Mouse (Mus musculus) midbrain, embryonic 11.5 days (tissue): ENCODE measurements around the gene Cc2d1a. TPM values are rescaled to one million over a fixed set of nuclear protein-coding genes. Genes with fewer than 3 reads are reported as not detected.
A peak's percentile ranks its signal among the peaks of the same experiment; 100 is the strongest.

Experiments used
- ATAC-seq: fragments of 200-750 bp; cut with Nextera tagmentation; 2 replicates; pipeline ENCODE4 v1.8.0; 2017; ENCODE audit warnings: moderate TSS enrichment, moderate library complexity; ENCODE audit not compliant: low FRiP score
- DNase-seq: peaks from one replicate; pipeline ENCODE4 v3.0.0; 2015; ENCODE audit warnings: low spot score; ENCODE audit errors: missing footprints
- H3K27ac ChIP-seq: fragments of 300-500 bp; sonication (generic); 2 replicates; pipeline ENCODE4 v1.5.1; 2014; ENCODE audit warnings: low read depth, low read length
- H3K27me3 ChIP-seq: fragments of 300-500 bp; sonication (generic); 2 replicates; pipeline ENCODE4 v1.6.1; 2014; ENCODE audit warnings: mild to moderate bottlenecking, low read length, moderate library complexity, mixed read lengths; ENCODE audit not compliant: control insufficient read depth, insufficient read depth
- H3K36me3 ChIP-seq: fragments of 300-500 bp; sonication (generic); 2 replicates; pipeline ENCODE4 v1.6.1; 2014; ENCODE audit warnings: mild to moderate bottlenecking, low read length, moderate library complexity, mixed read lengths; ENCODE audit not compliant: control insufficient read depth, insufficient read depth
- H3K4me1 ChIP-seq: fragments of 300-500 bp; sonication (generic); 2 replicates; pipeline ENCODE4 v1.6.1; 2014; ENCODE audit warnings: low read length; ENCODE audit not compliant: control insufficient read depth, insufficient read depth
- H3K4me2 ChIP-seq: fragments of 300-500 bp; sonication (generic); 2 replicates; pipeline ENCODE4 v1.6.1; 2014; ENCODE audit warnings: mild to moderate bottlenecking, moderate library complexity
- H3K4me3 ChIP-seq: fragments of 300-500 bp; sonication (generic); 2 replicates; pipeline ENCODE4 v1.5.1; 2014; ENCODE audit warnings: low read depth, low read length
- H3K9ac ChIP-seq: fragments of 300-500 bp; sonication (generic); 2 replicates; pipeline ENCODE4 v1.6.1; 2014; ENCODE audit warnings: low read length
- H3K9me3 ChIP-seq: fragments of 300-500 bp; sonication (generic); 2 replicates; pipeline ENCODE4 v1.6.1; 2016; ENCODE audit warnings: low read length; ENCODE audit not compliant: control insufficient read depth
- WGBS: fragments of 180-500 bp; shearing (Covaris S2); extraction: QIAGEN DNeasy Blood & Tissue Kit; methylation state at CpG from one replicate; pipeline ENCODE4 v1.1.7; 2014; 5-methylcytosine and 5-hydroxymethylcytosine counted together
- microRNA counts: library from miRNA; unstranded; fragments of <30 nt; microRNA quantifications from one replicate; lab custom pipeline; 2015
- microRNA-seq: library from miRNA; unstranded; fragments of <30 nt; microRNA quantifications from one replicate; pipeline ENCODE4, GENCODE M21; 2017
- polyA plus RNA-seq: library from polyadenylated mRNA; unstranded; fragments of >200 nt; fragmentation: Nextera tagmentation; extraction: Ambion mirVana; gene quantifications from 2 replicates; pipeline ENCODE4 v1.2.1, GENCODE M21; 2014

Gene Cc2d1a
- polyA plus RNA-seq, 1 experiment from 2014 or later, result 8.9 TPM

DNA sequence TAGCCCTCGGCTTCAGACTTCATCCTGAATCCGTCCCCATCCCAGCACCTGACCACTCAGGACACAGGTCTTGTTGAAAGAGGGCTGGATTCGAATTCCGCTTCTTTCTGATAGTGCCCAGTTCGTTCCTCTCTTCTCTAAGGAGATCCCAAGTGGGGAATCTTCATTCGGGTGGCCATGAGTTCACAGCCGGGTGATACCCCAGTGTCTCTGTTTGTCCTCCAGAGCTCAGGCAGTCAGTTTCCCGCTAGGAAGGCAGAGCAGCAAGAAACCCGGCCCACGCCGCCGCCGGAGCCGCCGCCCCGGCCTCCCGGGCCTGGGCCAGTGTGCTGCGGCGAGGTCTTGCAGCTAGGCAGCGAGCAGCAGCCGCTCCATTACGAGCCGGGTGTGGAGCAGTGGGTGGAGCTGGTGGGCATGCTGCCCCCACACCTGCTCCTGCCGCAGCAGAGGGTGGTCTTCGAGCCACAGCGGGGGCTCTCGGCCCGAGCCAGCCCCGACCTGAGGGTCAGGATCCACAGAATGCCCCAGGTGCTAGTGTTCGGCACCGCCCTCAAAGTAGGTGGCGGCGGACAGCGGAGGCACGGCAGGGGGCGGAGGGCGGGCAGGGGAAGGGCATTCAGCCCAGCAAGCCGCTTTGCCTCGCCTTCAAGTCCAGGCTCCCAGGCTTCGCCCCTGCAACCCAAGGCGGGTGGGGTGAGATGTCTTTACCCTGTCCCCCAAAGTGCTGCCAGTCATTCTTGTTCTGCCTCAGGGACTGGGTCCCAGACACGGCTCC is 63.2 kb downstream of the Cc2d1a start:
- Histone ChIP-seq H3K4me3 (no peak overlapping the region), H3K27me3 (no peaks in the 10 kb centered on the region), H3K36me3 (peaks cover 13% of the 10 kb centered on the region; the same call in 1 of the 2 replicates), H3K27ac (no peak overlapping the region), H3K9me3 (no peaks in the 10 kb centered on the region), H3K4me1 (peaks cover 16% of the 10 kb centered on the region), H3K9ac (no peak overlapping the region; the same call in 1 of the 2 replicates), H3K4me2 (0 out of 2 replicates have a peak overlapping the region, but pooled peaks have one; percentile 1)
- 29% methylated on average over 41 of the region's 42 CpGs for WGBS
- ATAC-seq, result peak; percentile 38; the same call in 1 of the 2 replicates
- DNase-seq, result peak; percentile 91

GRCm38 (mm10) chr8:84083829-84084241 is 63.9 kb downstream of the Cc2d1a start:
- WGBS, result 19% methylated on average over 8 of the region's 8 CpGs
- peaks cover 13% of the 10 kb centered on the region; the same call in 1 of the 2 replicates for H3K36me3 ChIP-seq
- DNase-seq (peak; percentile 89), ATAC-seq (peak; percentile 71)
- H3K4me2 ChIP-seq, result no peak overlapping the region
- H3K9me3 ChIP-seq, result no peaks in the 10 kb centered on the region
- H3K9ac ChIP-seq, result no peak overlapping the region
- peaks cover 16% of the 10 kb centered on the region for H3K4me1 ChIP-seq
- no peaks in the 10 kb centered on the region for H3K27me3 ChIP-seq
- no peak overlapping the region for H3K4me3 ChIP-seq
- H3K27ac ChIP-seq, result no peak overlapping the region

MicroRNA genes within 50 kb of the gene (microRNA counts, 519-probe panel; counts per million panel counts)
- 1,211 counts per million, percentile 1 among the panel's probes with 10 or more counts for microRNA mmu-miR-181c (lab: Ali Mortazavi, UCI)
- 3,707 counts per million, percentile 25 among the panel's probes with 10 or more counts for microRNA mmu-miR-709 (lab: Ali Mortazavi, UCI)

Small RNA genes within 50 kb of the gene (microRNA-seq; reads per million reads assigned to microRNA genes)
- gene Gm25110 (not detected), gene Mir181c (11,150 reads per million, percentile 96 among the genes with 10 or more reads in this experiment), gene Mir181d (8,228 reads per million, percentile 93 among the genes with 10 or more reads in this experiment), gene Mir709 (not detected)

Other genes starting within 250 kb of the Cc2d1a start
- gene Adgrl1, start 247.8 kb downstream of the Cc2d1a start, polyA plus RNA-seq, result 13.7 and 16.4 TPM in 2 replicates
- 0.61 and 0.81 TPM in 2 replicates for gene Gm10644, start 192.7 kb downstream of the Cc2d1a start, polyA plus RNA-seq
- gene Asf1b, start 192.4 kb downstream of the Cc2d1a start, polyA plus RNA-seq, result 92.5 and 96.5 TPM in 2 replicates
- 139 and 156 TPM in 2 replicates for gene Prkaca, start 174.9 kb downstream of the Cc2d1a start, polyA plus RNA-seq
- 12.8 and 12.9 TPM in 2 replicates for gene Samd1, start 150.3 kb downstream of the Cc2d1a start, polyA plus RNA-seq
- gene 1700067K01Rik, start 146.4 kb downstream of the Cc2d1a start, polyA plus RNA-seq, result 0.33 and 0.56 TPM in 2 replicates
- gene 2210011C24Rik, start 135.8 kb downstream of the Cc2d1a start, polyA plus RNA-seq, result not detected in 2 replicates
- 2.0 and 2.2 TPM in 2 replicates for gene Palm3, start 126.5 kb downstream of the Cc2d1a start, polyA plus RNA-seq
- 0.23 TPM in 2 replicates for gene Il27ra, start 105.3 kb downstream of the Cc2d1a start, polyA plus RNA-seq
- gene Rln3, start 102.9 kb downstream of the Cc2d1a start, polyA plus RNA-seq, result not detected in 2 replicates
- 2.2 and 2.4 TPM in 2 replicates for gene Gm10643, start 82.8 kb downstream of the Cc2d1a start, polyA plus RNA-seq
- gene Rfx1, start 81.1 kb downstream of the Cc2d1a start, polyA plus RNA-seq, result 6.0 and 7.8 TPM in 2 replicates
- gene Dcaf15, start 43.2 kb downstream of the Cc2d1a start, polyA plus RNA-seq, result 12.2 and 14.3 TPM in 2 replicates
- 0.25 and 0.32 TPM in 2 replicates for gene Podnl1, start 21.9 kb downstream of the Cc2d1a start, polyA plus RNA-seq
- 0.83 and 0.86 TPM in 2 replicates for gene 4930432K21Rik, start 89 bp upstream of the Cc2d1a start, polyA plus RNA-seq
- gene Nanos3, start 37.3 kb upstream of the Cc2d1a start, polyA plus RNA-seq, result 4.7 and 4.9 TPM in 2 replicates
- 19.4 and 24.7 TPM in 2 replicates for gene Zswim4, start 89.1 kb upstream of the Cc2d1a start, polyA plus RNA-seq
- 281 and 304 TPM in 2 replicates for gene D8Ertd738e, start 101.8 kb upstream of the Cc2d1a start, polyA plus RNA-seq
- 47.2 and 52.4 TPM in 2 replicates for gene Mri1, start 109.4 kb upstream of the Cc2d1a start, polyA plus RNA-seq
- 22.2 and 23.3 TPM in 2 replicates for gene Ccdc130, start 122.4 kb upstream of the Cc2d1a start, polyA plus RNA-seq
- gene Cacna1a, start 240.5 kb upstream of the Cc2d1a start, polyA plus RNA-seq, result 6.3 TPM in 2 replicates